Mouse (Mus musculus): ENCODE data around the gene Gm20388. TPM values are rescaled to one million over a fixed set of nuclear protein-coding genes. Genes with fewer than 3 reads are reported as not detected.

Gene Gm20388
- polyA plus RNA-seq, 1 experiment from 2014 or later: not detected

DNA sequence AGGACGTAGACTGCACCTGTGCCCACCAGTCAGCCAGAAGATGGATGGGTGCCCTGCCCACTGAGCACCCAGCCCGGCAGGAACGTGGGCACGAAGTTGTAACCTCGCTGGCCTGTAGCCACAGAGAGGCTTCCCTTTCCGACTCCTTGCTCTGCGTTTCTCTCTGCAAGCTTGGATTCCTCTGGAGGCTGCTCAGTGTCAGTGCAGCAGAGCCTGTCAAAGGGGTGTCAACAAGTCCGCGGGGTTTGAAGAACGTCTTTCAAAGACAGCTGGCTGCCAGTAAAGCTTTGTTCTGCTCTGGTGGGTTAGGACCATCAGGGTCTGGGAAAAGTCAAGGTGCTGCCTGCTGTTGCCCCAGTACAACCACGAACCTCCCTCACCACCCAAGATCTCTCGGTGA lies 1160.8 kb downstream of the Gm20388 start:
- Histone ChIP-seq H3K9me3 (ENCODE audit: control insufficient read depth, low read length) (no peaks in the 10 kb centered on the region), H3K4me2 (replicated peaks) (no peak overlapping the region), H3K4me1 (replicated peaks; ENCODE audit: control insufficient read depth, insufficient read depth, low read length) (no peaks in the 10 kb centered on the region), H3K27me3 (ENCODE audit: control insufficient read depth, insufficient read depth, low read length) (peaks cover 83% of the 10 kb centered on the region), H3K9ac (no peak overlapping the region), H3K36me3 (replicated peaks; ENCODE audit: control insufficient read depth, insufficient read depth) (no peaks in the 10 kb centered on the region), H3K27ac (no peak overlapping the region), H3K4me3 (replicated peaks; ENCODE audit: low read length) (no peak overlapping the region)
- no peak for DNase-seq (ENCODE audit: low spot score)
- ATAC-seq (ENCODE audit: low FRiP score): no peak
- WGBS: 2% methylated on average over 12 of the region's 12 CpGs

- H3K4me3 ChIP-seq (replicated peaks; ENCODE audit: low read length): no peak overlapping the region
- DNase-seq (ENCODE audit: low spot score) (no peak), ATAC-seq (ENCODE audit: low FRiP score) (no peak)
- no peak overlapping the region for H3K4me2 ChIP-seq (replicated peaks)
- 11% methylated on average over 11 of the region's 11 CpGs for WGBS
- H3K27me3 ChIP-seq (ENCODE audit: control insufficient read depth, insufficient read depth, low read length): peaks cover 94% of the 10 kb centered on the region
- H3K36me3 ChIP-seq (replicated peaks; ENCODE audit: control insufficient read depth, insufficient read depth): no peaks in the 10 kb centered on the region
- H3K4me1 ChIP-seq (replicated peaks; ENCODE audit: control insufficient read depth, insufficient read depth, low read length): no peaks in the 10 kb centered on the region
- H3K9me3 ChIP-seq (ENCODE audit: control insufficient read depth, low read length): no peaks in the 10 kb centered on the region
- H3K27ac ChIP-seq: no peak overlapping the region
- H3K9ac ChIP-seq: no peak overlapping the region
Observed at GRCm38 (mm10) chr8:121072406-121073130, 1161.9 kb downstream of the Gm20388 start.

- peaks cover 98% of the 10 kb centered on the region for H3K27me3 ChIP-seq (ENCODE audit: control insufficient read depth, insufficient read depth, low read length)
- H3K9ac ChIP-seq: no peak overlapping the region
- WGBS: under 1% methylated on average over 48 of the region's 48 CpGs
- H3K4me2 ChIP-seq (replicated peaks): no peak overlapping the region; the same call in 1 of the 2 replicates
- H3K36me3 ChIP-seq (replicated peaks; ENCODE audit: control insufficient read depth, insufficient read depth): no peaks in the 10 kb centered on the region
- H3K4me1 ChIP-seq (replicated peaks; ENCODE audit: control insufficient read depth, insufficient read depth, low read length): no peaks in the 10 kb centered on the region
- H3K9me3 ChIP-seq (ENCODE audit: control insufficient read depth, low read length): no peaks in the 10 kb centered on the region
- no peak overlapping the region for H3K27ac ChIP-seq
- DNase-seq (ENCODE audit: low spot score): no peak
- no peak overlapping the region for H3K4me3 ChIP-seq (replicated peaks; ENCODE audit: low read length)
- ATAC-seq (ENCODE audit: low FRiP score): no peak
Observed at GRCm38 (mm10) chr8:121073174-121074107, 1162.8 kb downstream of the Gm20388 start.

- Histone ChIP-seq H3K4me1 (replicated peaks; ENCODE audit: control insufficient read depth, insufficient read depth, low read length) (no peaks in the 10 kb centered on the region), H3K27me3 (ENCODE audit: control insufficient read depth, insufficient read depth, low read length) (peaks cover 98% of the 10 kb centered on the region), H3K4me3 (replicated peaks; ENCODE audit: low read length) (no peak overlapping the region), H3K9ac (no peak overlapping the region), H3K4me2 (replicated peaks) (no peak overlapping the region), H3K9me3 (ENCODE audit: control insufficient read depth, low read length) (no peaks in the 10 kb centered on the region), H3K36me3 (replicated peaks; ENCODE audit: control insufficient read depth, insufficient read depth) (no peaks in the 10 kb centered on the region), H3K27ac (no peak overlapping the region)
- no peak for DNase-seq (ENCODE audit: low spot score)
- ATAC-seq (ENCODE audit: low FRiP score): no peak
- 2% methylated on average over 15 of the region's 15 CpGs for WGBS
Observed at GRCm38 (mm10) chr8:121074108-121074847, 1163.6 kb downstream of the Gm20388 start.

DNA sequence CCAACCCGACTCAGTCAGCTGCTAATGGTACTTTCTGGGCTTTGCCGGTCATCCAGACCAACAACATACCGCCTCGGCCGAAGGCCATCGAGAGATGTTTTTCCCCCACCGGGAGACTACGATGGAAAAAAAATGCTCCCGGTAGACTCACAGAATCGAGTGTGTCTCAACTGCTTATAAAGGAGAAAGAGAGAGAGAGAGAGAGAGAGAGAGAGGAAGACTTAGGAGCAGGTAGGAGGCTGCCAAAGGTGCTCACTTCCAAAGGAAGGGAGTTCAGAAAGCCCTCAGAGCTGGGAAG lies 1164.2 kb downstream of the Gm20388 start:
- Histone ChIP-seq H3K9ac (no peak overlapping the region), H3K4me2 (replicated peaks) (no peak overlapping the region), H3K4me1 (replicated peaks; ENCODE audit: control insufficient read depth, insufficient read depth, low read length) (no peaks in the 10 kb centered on the region), H3K9me3 (ENCODE audit: control insufficient read depth, low read length) (no peaks in the 10 kb centered on the region), H3K36me3 (replicated peaks; ENCODE audit: control insufficient read depth, insufficient read depth) (no peaks in the 10 kb centered on the region), H3K4me3 (replicated peaks; ENCODE audit: low read length) (no peak overlapping the region), H3K27ac (no peak overlapping the region), H3K27me3 (ENCODE audit: control insufficient read depth, insufficient read depth, low read length) (peaks cover 98% of the 10 kb centered on the region)
- ATAC-seq (ENCODE audit: low FRiP score): no peak
- DNase-seq (ENCODE audit: low spot score): no peak
- 2% methylated on average over 10 of the region's 10 CpGs for WGBS

GRCm38 (mm10) chr8:121075936-121076335 lies 1165.3 kb downstream of the Gm20388 start:
- DNase-seq (ENCODE audit: low spot score) (no peak), ATAC-seq (ENCODE audit: low FRiP score) (no peak)
- Histone ChIP-seq H3K4me3 (replicated peaks; ENCODE audit: low read length) (no peak overlapping the region), H3K4me1 (replicated peaks; ENCODE audit: control insufficient read depth, insufficient read depth, low read length) (no peaks in the 10 kb centered on the region), H3K4me2 (replicated peaks) (no peak overlapping the region), H3K36me3 (replicated peaks; ENCODE audit: control insufficient read depth, insufficient read depth) (no peaks in the 10 kb centered on the region), H3K27me3 (ENCODE audit: control insufficient read depth, insufficient read depth, low read length) (peaks cover 98% of the 10 kb centered on the region), H3K9ac (no peak overlapping the region), H3K9me3 (ENCODE audit: control insufficient read depth, low read length) (no peaks in the 10 kb centered on the region), H3K27ac (no peak overlapping the region)
- under 1% methylated on average over 13 of the region's 13 CpGs for WGBS

DNA sequence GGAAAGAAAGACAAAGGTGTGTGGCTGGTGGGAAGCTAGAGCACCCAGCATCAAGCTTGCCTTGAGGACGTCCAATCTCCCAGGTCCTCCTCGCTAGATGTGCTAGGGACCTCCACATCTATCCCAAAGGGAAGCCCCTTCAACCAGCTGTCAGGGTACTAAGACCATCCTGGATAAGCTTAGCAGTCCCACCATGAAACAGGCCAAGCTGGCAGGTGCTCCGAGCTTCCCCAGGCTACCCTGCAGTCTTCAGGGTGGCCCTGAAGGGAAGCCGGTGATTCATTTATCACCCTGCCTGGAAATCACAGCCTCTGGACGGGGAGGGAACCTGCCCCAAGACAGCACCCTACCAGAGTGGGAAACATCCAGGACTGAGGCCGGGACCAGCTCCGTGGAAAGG lies 1165.9 kb downstream of the Gm20388 start:
- no peak overlapping the region for H3K4me3 ChIP-seq (replicated peaks; ENCODE audit: low read length)
- H3K27me3 ChIP-seq (ENCODE audit: control insufficient read depth, insufficient read depth, low read length): peaks cover 98% of the 10 kb centered on the region
- H3K4me1 ChIP-seq (replicated peaks; ENCODE audit: control insufficient read depth, insufficient read depth, low read length): no peaks in the 10 kb centered on the region
- H3K9ac ChIP-seq: no peak overlapping the region
- no peak overlapping the region for H3K27ac ChIP-seq
- H3K9me3 ChIP-seq (ENCODE audit: control insufficient read depth, low read length): no peaks in the 10 kb centered on the region
- no peaks in the 10 kb centered on the region for H3K36me3 ChIP-seq (replicated peaks; ENCODE audit: control insufficient read depth, insufficient read depth)
- WGBS: 4% methylated on average over 7 of the region's 7 CpGs
- ATAC-seq (ENCODE audit: low FRiP score) (no peak), DNase-seq (ENCODE audit: low spot score) (no peak)
- H3K4me2 ChIP-seq (replicated peaks): no peak overlapping the region

DNA sequence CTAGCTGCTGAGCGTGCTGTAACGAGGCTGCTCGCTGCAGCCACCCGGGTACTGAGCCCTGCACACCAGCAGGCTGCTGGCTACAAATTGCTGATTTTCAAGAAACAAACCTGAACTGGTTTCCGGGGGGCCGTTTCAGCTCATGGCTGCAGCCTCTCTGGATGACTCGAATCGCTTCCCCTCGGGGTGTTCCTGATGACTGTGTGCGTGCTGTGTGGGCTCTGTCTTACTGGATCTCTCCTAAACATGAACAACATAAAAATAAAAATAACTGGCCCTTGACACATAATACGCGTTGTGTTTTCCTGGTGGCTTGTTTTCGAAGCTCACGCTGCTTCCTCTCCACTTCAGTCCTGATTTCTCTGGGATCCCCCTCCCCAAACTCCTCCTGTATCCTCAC lies 1168.1 kb downstream of the Gm20388 start:
- Histone ChIP-seq H3K27me3 (ENCODE audit: control insufficient read depth, insufficient read depth, low read length) (peaks cover 98% of the 10 kb centered on the region), H3K4me3 (replicated peaks; ENCODE audit: low read length) (no peak overlapping the region), H3K9ac (no peak overlapping the region), H3K4me2 (replicated peaks) (no peak overlapping the region), H3K4me1 (replicated peaks; ENCODE audit: control insufficient read depth, insufficient read depth, low read length) (peaks cover 11% of the 10 kb centered on the region; the same call in 1 of the 2 replicates), H3K9me3 (ENCODE audit: control insufficient read depth, low read length) (no peaks in the 10 kb centered on the region), H3K27ac (no peak overlapping the region), H3K36me3 (replicated peaks; ENCODE audit: control insufficient read depth, insufficient read depth) (no peaks in the 10 kb centered on the region)
- DNase-seq (ENCODE audit: low spot score) (no peak), ATAC-seq (ENCODE audit: low FRiP score) (no peak)
- WGBS: 2% methylated on average over 14 of the region's 14 CpGs

- 2% methylated on average over 7 of the region's 7 CpGs for WGBS
- Histone ChIP-seq H3K4me3 (replicated peaks; ENCODE audit: low read length) (no peak overlapping the region), H3K27me3 (ENCODE audit: control insufficient read depth, insufficient read depth, low read length) (peaks cover 98% of the 10 kb centered on the region), H3K4me1 (replicated peaks; ENCODE audit: control insufficient read depth, insufficient read depth, low read length) (peaks cover 16% of the 10 kb centered on the region; the same call in 1 of the 2 replicates), H3K36me3 (replicated peaks; ENCODE audit: control insufficient read depth, insufficient read depth) (no peaks in the 10 kb centered on the region), H3K27ac (no peak overlapping the region), H3K9ac (no peak overlapping the region), H3K4me2 (replicated peaks) (no peak overlapping the region), H3K9me3 (ENCODE audit: control insufficient read depth, low read length) (no peaks in the 10 kb centered on the region)
- DNase-seq (ENCODE audit: low spot score) (no peak), ATAC-seq (ENCODE audit: low FRiP score) (no peak)
Observed at GRCm38 (mm10) chr8:121079201-121079600, 1168.6 kb downstream of the Gm20388 start.
